Mouse (Mus musculus) erythroblast, embryonic 14.5 days (primary cell): ENCODE data around the gene H3f3b. TPM values are rescaled to one million over a fixed set of nuclear protein-coding genes. Genes with fewer than 3 reads are reported as not detected.

Source experiments
- H3K27me3 ChIP-seq: 2 replicates; pipeline ENCODE4 v1.6.1; 2012; ENCODE audit warnings: inconsistent platforms; ENCODE audit not compliant: control insufficient read depth
- H3K36me3 ChIP-seq: 2 replicates; pipeline ENCODE4 v1.6.1; 2012; ENCODE audit warnings: mild to moderate bottlenecking, inconsistent platforms; ENCODE audit not compliant: control insufficient read depth
- H3K4me1 ChIP-seq: 2 replicates; pipeline ENCODE4 v1.6.1; 2012; ENCODE audit warnings: inconsistent platforms; ENCODE audit not compliant: control insufficient read depth
- H3K4me3 ChIP-seq: replicated peaks from 2 replicates; pipeline ENCODE3; 2012; ENCODE audit warnings: moderate library complexity, mild to moderate bottlenecking, inconsistent platforms
- H3K9me3 ChIP-seq: 2 replicates; pipeline ENCODE4 v1.6.1; 2012; ENCODE audit warnings: low read length, inconsistent platforms, mixed read lengths; ENCODE audit not compliant: control insufficient read depth
- GATA1 ChIP-seq: IDR thresholded peaks from 2 replicates; pipeline ENCODE4 v1.6.1; 2012; ENCODE audit warnings: low read length, inconsistent platforms, mixed read lengths
- TAL1 ChIP-seq: IDR thresholded peaks from 3 replicates; pipeline ENCODE4 v1.6.1; 2012; ENCODE audit warnings: low read length, inconsistent platforms, mixed read lengths
- polyA plus RNA-seq: library from polyadenylated mRNA; stranded (reverse); fragments of >175 nt; gene quantifications from 2 replicates; pipeline ENCODE4 v1.2.3, GENCODE M21; 2012

Gene H3f3b
- 117 and 150 TPM in 2 replicates for polyA plus RNA-seq

- Histone ChIP-seq H3K36me3 (peaks cover 25% of the 10 kb centered on the region), H3K9me3 (no peaks in the 10 kb centered on the region), H3K27me3 (no peaks in the 10 kb centered on the region), H3K4me1 (peaks cover 46% of the 10 kb centered on the region), H3K4me3 (no peak within 1 kb of the TSS)
- TF ChIP-seq GATA1: no peak
- no peak for TF ChIP-seq TAL1
Measured at GRCm38 (mm10) chr11:116027756-116028155, at the start of gene H3f3b. TSS of gene H3f3b (minus strand) at chr11:116027962.

GRCm38 (mm10) chr11:116076836-116077235 lies 49.1 kb upstream of the H3f3b start:
- H3K27me3 ChIP-seq: no peaks in the 10 kb centered on the region
- peak overlapping the region; percentile 82 for H3K4me3 ChIP-seq
- no peaks in the 10 kb centered on the region for H3K9me3 ChIP-seq
- peaks cover 89% of the 10 kb centered on the region for H3K36me3 ChIP-seq
- TF ChIP-seq GATA1 (no peak), TAL1 (no peak)
- peaks cover 83% of the 10 kb centered on the region for H3K4me1 ChIP-seq

GRCm38 (mm10) chr11:116076266-116076540 lies 48.4 kb upstream of the H3f3b start:
- H3K4me1 ChIP-seq: peaks cover 76% of the 10 kb centered on the region
- H3K4me3 ChIP-seq: peak overlapping the region; percentile 82
- no peaks in the 10 kb centered on the region for H3K9me3 ChIP-seq
- TF ChIP-seq GATA1 (no peak), TAL1 (no peak)
- no peaks in the 10 kb centered on the region for H3K27me3 ChIP-seq
- peaks cover 89% of the 10 kb centered on the region for H3K36me3 ChIP-seq

GRCm38 (mm10) chr11:116075539-116076265 lies 47.9 kb upstream of the H3f3b start:
- TF ChIP-seq TAL1 (no peak), GATA1 (no peak)
- peak overlapping the region; percentile 82 for H3K4me3 ChIP-seq
- peaks cover 84% of the 10 kb centered on the region for H3K36me3 ChIP-seq
- H3K9me3 ChIP-seq: no peaks in the 10 kb centered on the region
- H3K4me1 ChIP-seq: peaks cover 71% of the 10 kb centered on the region
- no peaks in the 10 kb centered on the region for H3K27me3 ChIP-seq

- Histone ChIP-seq H3K27me3 (no peaks in the 10 kb centered on the region), H3K9me3 (no peaks in the 10 kb centered on the region), H3K4me3 (no peak overlapping the region), H3K4me1 (peaks cover 62% of the 10 kb centered on the region), H3K36me3 (peaks cover 83% of the 10 kb centered on the region)
- TF ChIP-seq TAL1 (no peak), GATA1 (no peak)
Measured at GRCm38 (mm10) chr11:116074436-116074991, 46.8 kb upstream of the H3f3b start.

GRCm38 (mm10) chr11:116072608-116073007 lies 44.8 kb upstream of the H3f3b start:
- TF ChIP-seq TAL1 (no peak), GATA1 (no peak)
- Histone ChIP-seq H3K9me3 (no peaks in the 10 kb centered on the region), H3K36me3 (peaks cover 84% of the 10 kb centered on the region), H3K4me1 (peaks cover 43% of the 10 kb centered on the region), H3K27me3 (no peaks in the 10 kb centered on the region), H3K4me3 (no peak overlapping the region)

GRCm38 (mm10) chr11:116071510-116071909 lies 43.7 kb upstream of the H3f3b start:
- TF ChIP-seq TAL1 (no peak), GATA1 (no peak)
- no peak overlapping the region for H3K4me3 ChIP-seq
- H3K36me3 ChIP-seq: peaks cover 90% of the 10 kb centered on the region
- H3K4me1 ChIP-seq: peaks cover 32% of the 10 kb centered on the region
- H3K9me3 ChIP-seq: no peaks in the 10 kb centered on the region
- H3K27me3 ChIP-seq: no peaks in the 10 kb centered on the region

GRCm38 (mm10) chr11:116065345-116065744 lies 37.6 kb upstream of the H3f3b start:
- Histone ChIP-seq H3K4me1 (peaks cover 2% of the 10 kb centered on the region), H3K4me3 (no peak overlapping the region), H3K27me3 (no peaks in the 10 kb centered on the region), H3K36me3 (peaks cover 97% of the 10 kb centered on the region), H3K9me3 (no peaks in the 10 kb centered on the region)
- no peak for TF ChIP-seq TAL1
- TF ChIP-seq GATA1: no peak

GRCm38 (mm10) chr11:116064187-116064867 lies 36.6 kb upstream of the H3f3b start:
- H3K4me1 ChIP-seq: peaks cover 1% of the 10 kb centered on the region
- H3K4me3 ChIP-seq: no peak overlapping the region
- H3K27me3 ChIP-seq: no peaks in the 10 kb centered on the region
- H3K9me3 ChIP-seq: no peaks in the 10 kb centered on the region
- H3K36me3 ChIP-seq: peaks cover 98% of the 10 kb centered on the region
- TF ChIP-seq GATA1 (no peak), TAL1 (no peak)
